28 mouse cellular contexts compared by ENCODE assay signal in genomic region chr13:41405009-41405408, GRCm38 (mm10).
DNase-seq lines count a peak whose midpoint lies in the region; TF ChIP-seq lines count a peak whose summit lies in the region.
"Had no signal": no experiment of that assay in that cellular context is flagged by ENCODE, and none has a peak within 500 bp of the region (broad histone marks: within the 10 kb centered on the region; RNA-seq: fewer than 3 reads in every experiment).

No protein-coding gene starts in this region.

- TF ChIP-seq POLR2A in heart, adult 2 months (IDR thresholded peaks at IDR 0.05; ENCODE audit: insufficient read depth, low read depth, low read length): no peak

- H3K27ac ChIP-seq in heart, adult 2 months: no peak overlapping the region
- H3K27ac ChIP-seq: forebrain, embryonic 13.5 days; heart, embryonic 13.5 days; hindbrain, embryonic 14.5 days; liver, embryonic 14.5 days; macrophage; neural tube, embryonic 15.5 days; stomach, embryonic 15.5 days had no signal

- DNase-seq in heart, adult 11 months: peak; percentile 53
- no peak for DNase-seq in heart, adult 2 months
- peak; percentile 49 for DNase-seq in adrenal gland, postnatal 25 days
- DNase-seq in large intestine, adult 2 months (ENCODE audit: low read depth, low spot score): peak; percentile 85
- no peak for DNase-seq in kidney, postnatal 10 days
- no peak for DNase-seq in kidney, adult 9 months
- DNase-seq in testis, postnatal 10 days (ENCODE audit: low spot score): no peak
- DNase-seq: cerebellum, adult 11 months; cerebellum, adult 9-10 months; cerebellum, postnatal 36 days; gastrocnemius, postnatal 25 days; heart, postnatal 10 days; kidney, postnatal 4 days; layer of hippocampus, adult 9-11 months; liver; lung, adult 2 months; lung, postnatal 10 days; midbrain, embryonic 14.5 days; retina, postnatal 1 day; right cerebral cortex, postnatal 14 days; thymus, postnatal 14 days had no signal

- no peaks in the 10 kb centered on the region for H3K79me2 ChIP-seq in heart, adult 2 months (replicated peaks; ENCODE audit: control insufficient read depth, insufficient read depth, low read length)

- no peak overlapping the region for H3K9ac ChIP-seq in heart, adult 2 months (ENCODE audit: low read depth, low read length)
- H3K9ac ChIP-seq: forebrain, embryonic 13.5 days; heart, embryonic 13.5 days; hindbrain, embryonic 14.5 days; liver, embryonic 14.5 days; neural tube, embryonic 15.5 days; stomach, embryonic 15.5 days had no signal

- no peak for TF ChIP-seq CTCF in heart, adult 2 months (IDR thresholded peaks at IDR 0.05)

- 95% methylated on average over 5 of the region's 5 CpGs for WGBS in heart, adult 2 months
- WGBS in large intestine, adult 2 months: 38% methylated on average over 5 of the region's 5 CpGs

- TF ChIP-seq EP300 in heart, adult 2 months (IDR thresholded peaks at IDR 0.05; ENCODE audit: insufficient read depth, low read depth, low read length): no peak

- H3K4me3 ChIP-seq in heart, adult 2 months: no peak overlapping the region
- H3K4me3 ChIP-seq: forebrain, embryonic 13.5 days; heart, embryonic 13.5 days; neural tube, embryonic 15.5 days; stomach, embryonic 15.5 days had no signal

- no peaks in the 10 kb centered on the region for H3K36me3 ChIP-seq in heart, adult 2 months (ENCODE audit: control insufficient read depth, insufficient read depth, low read length)
- H3K36me3 ChIP-seq: heart, embryonic 13.5 days; neural tube, embryonic 15.5 days; stomach, embryonic 15.5 days had no signal

- intact Hi-C loops in heart, adult 2 months (cut with DNase I): no loop called here

- H3K4me1 ChIP-seq in heart, adult 2 months (ENCODE audit: control insufficient read depth, insufficient read depth, low read length): peaks cover 3% of the 10 kb centered on the region
- H3K4me1 ChIP-seq: forebrain, embryonic 13.5 days had no signal

- no peaks in the 10 kb centered on the region for H3K27me3 ChIP-seq in heart, adult 2 months (ENCODE audit: control insufficient read depth, insufficient read depth, low read length)
- H3K27me3 ChIP-seq: forebrain, embryonic 13.5 days; heart, embryonic 13.5 days; neural tube, embryonic 15.5 days; stomach, embryonic 15.5 days had no signal

Comparison
In these comparisons a context has a peak if more than half of its experiments do, and no peak if none do; other contexts are left out.
1. DNase-seq: peak in heart, adult 11 months (single experiment), adrenal gland, postnatal 25 days (single experiment) and large intestine, adult 2 months (single experiment); none in heart, adult 2 months (0 of 2), kidney, postnatal 10 days (single experiment), kidney, adult 9 months (single experiment) and testis, postnatal 10 days (single experiment).